ENCODE assay signal across 12 mouse cellular contexts in the genomic region with DNA sequence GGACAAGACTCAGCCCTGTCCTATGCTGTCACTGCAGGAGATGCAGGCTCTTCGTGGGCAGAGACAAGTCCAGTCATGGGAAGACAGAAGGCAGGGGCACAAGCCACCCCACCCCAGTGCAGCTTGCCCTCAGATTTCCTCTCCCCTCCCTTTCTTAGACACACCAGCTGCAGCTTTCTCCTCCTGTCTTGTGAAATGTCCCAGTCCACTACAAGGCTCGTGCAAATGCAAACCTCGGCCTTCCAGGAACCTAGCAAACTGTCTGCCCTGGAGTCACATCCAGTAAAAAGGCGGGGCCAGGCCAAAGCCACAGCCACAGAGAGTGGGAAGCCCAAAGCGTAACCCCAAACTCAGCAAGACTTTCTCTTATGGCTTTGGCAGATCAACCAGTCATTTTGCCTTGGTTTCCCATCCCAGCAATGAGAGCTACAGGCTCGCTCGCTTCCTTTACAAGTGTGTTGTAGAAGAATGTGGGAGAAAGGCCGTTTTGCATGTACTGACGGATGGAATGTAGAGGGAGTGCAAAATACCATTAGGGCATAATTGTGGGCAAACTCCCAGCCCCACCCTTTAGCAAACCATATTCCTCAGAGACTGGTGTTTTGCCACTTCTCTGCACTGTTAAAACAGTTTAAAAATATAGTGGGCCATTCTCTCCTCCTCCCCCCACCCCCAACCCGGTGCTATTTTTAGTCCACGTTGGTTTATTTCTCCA.
DNase-seq lines count a peak whose midpoint lies in the region; ATAC-seq and TF ChIP-seq lines count a peak whose summit lies in the region.
"Had no signal": no experiment of that assay in that cellular context is flagged by ENCODE, and none has a peak within 500 bp of the region (broad histone marks: within the 10 kb centered on the region; RNA-seq: fewer than 3 reads in every experiment).

No protein-coding gene starts in this region.

- no peak for TF ChIP-seq POLR2A in lung, adult 2 months (IDR thresholded peaks at IDR 0.05; ENCODE audit: borderline replicate concordance, extremely low read depth, low read depth, low read length)

- no peaks in the 10 kb centered on the region for H3K36me3 ChIP-seq in heart, embryonic 14.5 days (ENCODE audit: control insufficient read depth, insufficient read depth, low read length)
- no peaks in the 10 kb centered on the region for H3K36me3 ChIP-seq in forebrain, embryonic 16.5 days (ENCODE audit: control insufficient read depth, insufficient read depth)
- H3K36me3 ChIP-seq: forebrain, embryonic 15.5 days; hindbrain, embryonic 15.5 days; neural tube, embryonic 13.5 days had no signal

- H3K9ac ChIP-seq in heart, embryonic 14.5 days (ENCODE audit: low read length): 0 out of 2 replicates have a peak overlapping the region, but pooled peaks have one; percentile 17
- no peak overlapping the region for H3K9ac ChIP-seq in forebrain, embryonic 16.5 days (replicated peaks; ENCODE audit: low read depth, low read length)
- H3K9ac ChIP-seq: forebrain, embryonic 15.5 days; hindbrain, embryonic 15.5 days; neural tube, embryonic 13.5 days had no signal

- H3K27me3 ChIP-seq in heart, embryonic 14.5 days (ENCODE audit: control insufficient read depth, insufficient read depth, low read length): peaks cover 10% of the 10 kb centered on the region
- H3K27me3 ChIP-seq in forebrain, embryonic 16.5 days (replicated peaks; ENCODE audit: control insufficient read depth, insufficient read depth, low read length): peaks cover 15% of the 10 kb centered on the region

- no peak for TF ChIP-seq CTCF in lung, adult 2 months (IDR thresholded peaks at IDR 0.05; ENCODE audit: insufficient read depth, low read length)

- peak; percentile 45 to 50 for DNase-seq in lung, adult 18-20 months
- DNase-seq in lung, adult 2 months: no peak
- peak; percentile 85 for DNase-seq in adipocyte (ENCODE audit: low spot score)
- DNase-seq in thymus, postnatal 36 days: no peak
- DNase-seq: cerebellum, adult 2 months had no signal

- H3K27ac ChIP-seq in heart, embryonic 14.5 days (replicated peaks in 1 of 2; ENCODE audit: control insufficient read depth in 1 of 2, insufficient read depth in 1 of 2, low read depth in 2 of 2, low read length in 2 of 2): peak overlapping the region; percentile 29 to 44; a peak in 2 of 4 replicates
- H3K27ac ChIP-seq in forebrain, embryonic 16.5 days (ENCODE audit: low read length): no peak overlapping the region
- H3K27ac ChIP-seq: forebrain, embryonic 15.5 days; hindbrain, embryonic 15.5 days; neural tube, embryonic 13.5 days had no signal

- no peak overlapping the region for H3K4me3 ChIP-seq in lung, adult 2 months (replicated peaks; ENCODE audit: extremely low read depth, low read depth, low read length)
- H3K4me3 ChIP-seq in heart, embryonic 14.5 days (ENCODE audit: control insufficient read depth in 1 of 2, insufficient read depth in 1 of 2, low read depth in 1 of 2, low read length in 2 of 2): no peak overlapping the region
- H3K4me3 ChIP-seq in forebrain, embryonic 16.5 days (replicated peaks; ENCODE audit: low read length): no peak overlapping the region
- H3K4me3 ChIP-seq: forebrain, embryonic 15.5 days; hindbrain, embryonic 15.5 days; neural tube, embryonic 13.5 days had no signal

- 27% methylated on average over 11 of the region's 11 CpGs for WGBS in lung, adult 2 months
- 38% methylated on average over 11 of the region's 11 CpGs for WGBS in heart, embryonic 14.5 days
- 67% methylated on average over 11 of the region's 11 CpGs for WGBS in forebrain, embryonic 16.5 days

- H3K4me1 ChIP-seq in lung, adult 2 months (ENCODE audit: control insufficient read depth, insufficient read depth, low read length): peaks cover 20% of the 10 kb centered on the region
- peaks cover 15% of the 10 kb centered on the region in 2 experiments for H3K4me1 ChIP-seq in heart, embryonic 14.5 days (ENCODE audit: control insufficient read depth in 2 of 2, insufficient read depth in 2 of 2, low read length in 2 of 2)
- H3K4me1 ChIP-seq in forebrain, embryonic 16.5 days (replicated peaks; ENCODE audit: control insufficient read depth, insufficient read depth, low read length): no peaks in the 10 kb centered on the region
- H3K4me1 ChIP-seq: forebrain, embryonic 15.5 days; hindbrain, embryonic 15.5 days had no signal

- H3K9me3 ChIP-seq in heart, embryonic 14.5 days (ENCODE audit: control insufficient read depth, low read length): no peaks in the 10 kb centered on the region
- H3K9me3 ChIP-seq in forebrain, embryonic 16.5 days (ENCODE audit: control insufficient read depth, low read length): no peaks in the 10 kb centered on the region
- H3K9me3 ChIP-seq: forebrain, embryonic 15.5 days; hindbrain, embryonic 15.5 days; neural tube, embryonic 13.5 days had no signal

- ATAC-seq in heart, embryonic 14.5 days (ENCODE audit: insufficient number of reproducible peaks, insufficient read depth, low FRiP score, low read depth): no peak; the same call in 1 of the 2 replicates
- peak; percentile 89 for ATAC-seq in megakaryocyte progenitor cell, adult 5-6 weeks (replicated peaks; ENCODE audit: poor library complexity)
- no peak for ATAC-seq in erythroblast, adult 5-6 weeks (replicated peaks; ENCODE audit: low FRiP score, poor library complexity, severe bottlenecking)
- ATAC-seq in forebrain, embryonic 16.5 days: no peak
- ATAC-seq: forebrain, embryonic 15.5 days had no signal

- no peak overlapping the region for H3K4me2 ChIP-seq in heart, embryonic 14.5 days (ENCODE audit: low read length)
- H3K4me2 ChIP-seq in forebrain, embryonic 16.5 days (ENCODE audit: low read length): no peak overlapping the region
- H3K4me2 ChIP-seq: forebrain, embryonic 15.5 days; hindbrain, embryonic 15.5 days; neural tube, embryonic 13.5 days had no signal

Comparison
In these comparisons a context has a peak if more than half of its experiments do, and no peak if none do; other contexts are left out.
1. DNase-seq: peak in lung, adult 18-20 months (2 of 2) and adipocyte (single experiment); none in lung, adult 2 months (single experiment) and thymus, postnatal 36 days (0 of 2).